Mouse (Mus musculus) cerebellum, adult 2 months (tissue): ENCODE data around the gene Smarca5.

ENCODE experiments used
- CTCF ChIP-seq: fragments of 200-500 bp; IDR thresholded peaks from 2 replicates; pipeline ENCODE4 v1.5.1; 2011; ENCODE audit warnings: low read depth, mild to moderate bottlenecking, control low read depth, low read length, moderate library complexity, borderline replicate concordance; ENCODE audit not compliant: insufficient read depth
- POLR2A ChIP-seq: fragments of 200-500 bp; IDR thresholded peaks from 2 replicates; pipeline ENCODE4 v1.6.1; 2011; ENCODE audit warnings: low read length, control low read depth, borderline replicate concordance; ENCODE audit not compliant: insufficient read depth

GRCm38 (mm10) chr8:80768451-80768850 lies 29.2 kb upstream of the Smarca5 start:
- TF ChIP-seq CTCF = no peak
- no peak for TF ChIP-seq POLR2A
